Comparison of ENCODE assay signal across 8 mouse cellular contexts in the genomic region with DNA sequence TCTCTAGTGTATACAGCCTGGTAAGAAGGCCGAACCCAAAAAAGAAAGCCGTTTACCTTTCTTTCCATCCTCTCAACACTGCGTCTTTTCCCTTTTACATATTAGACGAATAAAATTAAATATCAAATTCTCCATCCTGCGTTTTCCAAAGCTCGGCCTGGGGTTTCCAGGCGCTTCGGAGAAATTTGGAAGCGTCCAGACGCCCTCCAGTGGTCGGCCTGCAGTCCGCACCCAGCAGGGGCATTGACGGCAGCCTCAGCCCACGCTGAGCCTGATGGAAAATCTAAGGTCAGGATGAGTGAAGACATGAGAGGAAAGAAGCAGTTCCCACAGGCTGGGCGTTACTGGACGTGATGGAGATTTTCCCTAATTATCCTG. TPM values are rescaled to one million over a fixed set of nuclear protein-coding genes. Genes with fewer than 3 reads are reported as not detected.
A peak's percentile ranks its signal among the peaks of the same experiment; 100 is the strongest.
DNase-seq lines count a peak whose midpoint lies in the region; ATAC-seq and TF ChIP-seq lines count a peak whose summit lies in the region.

No protein-coding gene starts in this region.

- no peaks in the 10 kb centered on the region for H3K27me3 ChIP-seq in embryonic facial prominence, embryonic 10.5 days (replicated peaks; ENCODE audit: low read depth, poor library complexity, severe bottlenecking)
- peaks cover 32% of the 10 kb centered on the region for H3K27me3 ChIP-seq in intestine, postnatal 0 days (replicated peaks; ENCODE audit: control insufficient read depth, insufficient read depth, low read length)
- H3K27me3 ChIP-seq in limb, embryonic 12.5 days = no peaks in the 10 kb centered on the region
- H3K27me3 ChIP-seq in midbrain, embryonic 12.5 days = no peaks in the 10 kb centered on the region; the same call in 1 of the 2 replicates
- H3K27me3 ChIP-seq in spleen, adult 2 months (ENCODE audit: control insufficient read depth, insufficient read depth, low read length) = peaks cover 40% of the 10 kb centered on the region

- no peak for ATAC-seq in intestine, postnatal 0 days
- no peak for ATAC-seq in limb, embryonic 12.5 days (ENCODE audit: insufficient number of reproducible peaks, insufficient read depth, low FRiP score, low TSS enrichment, low read depth)
- no peak for ATAC-seq in midbrain, embryonic 12.5 days (ENCODE audit: low FRiP score, low read depth)
- ATAC-seq in monocyte, adult 5-6 weeks (replicated peaks; ENCODE audit: insufficient number of reproducible peaks, low FRiP score, low TSS enrichment, poor library complexity, severe bottlenecking) = no peak; the same call in 1 of the 2 replicates

- peak; percentile 85 for DNase-seq in adrenal gland, postnatal 25 days
- peak; percentile 86 for DNase-seq in embryonic facial prominence, embryonic 10.5 days (ENCODE audit: low spot score)
- DNase-seq in heart, adult 11 months = peak; percentile 95
- peak in 1 of 2 experiments; percentile 57 for DNase-seq in spleen, adult 2 months (ENCODE audit: low read depth in 1 of 2, low spot score in 2 of 2)

- no peak overlapping the region for H3K9ac ChIP-seq in intestine, postnatal 0 days (ENCODE audit: low read depth, low read length)
- peak overlapping the region; percentile 66 for H3K9ac ChIP-seq in limb, embryonic 12.5 days (replicated peaks)
- peak overlapping the region; percentile 63 for H3K9ac ChIP-seq in midbrain, embryonic 12.5 days (replicated peaks)

- H3K4me3 ChIP-seq in embryonic facial prominence, embryonic 10.5 days = peak overlapping the region; percentile 88
- peak overlapping the region; percentile 76 for H3K4me3 ChIP-seq in intestine, postnatal 0 days (ENCODE audit: low read depth, low read length)
- peak overlapping the region; percentile 88 for H3K4me3 ChIP-seq in limb, embryonic 12.5 days (replicated peaks)
- peak overlapping the region; percentile 82 for H3K4me3 ChIP-seq in midbrain, embryonic 12.5 days
- peak overlapping the region; percentile 46; the same call in 1 of the 2 replicates for H3K4me3 ChIP-seq in spleen, adult 2 months (ENCODE audit: extremely low read depth, insufficient read depth, insufficient read length)

- peak; percentile 89 for TF ChIP-seq CTCF in intestine, postnatal 0 days (IDR thresholded peaks at IDR 0.05; ENCODE audit: low read depth)
- TF ChIP-seq CTCF in spleen, adult 2 months (IDR thresholded peaks at IDR 0.05; ENCODE audit: extremely low read depth, insufficient read depth, insufficient read length, insufficient replicate concordance) = peak; percentile 72; the same call in 1 of the 2 replicates

- WGBS in embryonic facial prominence, embryonic 10.5 days = under 1% methylated on average over 16 of the region's 16 CpGs
- WGBS in intestine, postnatal 0 days = under 1% methylated on average over 16 of the region's 16 CpGs
- under 1% methylated on average over 16 of the region's 16 CpGs for WGBS in limb, embryonic 12.5 days
- under 1% methylated on average over 16 of the region's 16 CpGs for WGBS in midbrain, embryonic 12.5 days
- under 1% methylated on average over 16 of the region's 16 CpGs for WGBS in spleen, adult 2 months

- peak overlapping the region; percentile 88 for H3K27ac ChIP-seq in embryonic facial prominence, embryonic 10.5 days (replicated peaks)
- H3K27ac ChIP-seq in intestine, postnatal 0 days (ENCODE audit: low read depth, low read length) = no peak overlapping the region
- peak overlapping the region; percentile 83; the same call in 1 of the 2 replicates for H3K27ac ChIP-seq in limb, embryonic 12.5 days
- peak overlapping the region; percentile 80 for H3K27ac ChIP-seq in midbrain, embryonic 12.5 days (replicated peaks)
- H3K27ac ChIP-seq in spleen, adult 2 months (ENCODE audit: insufficient read depth, low read length) = no peak overlapping the region

- H3K4me1 ChIP-seq in embryonic facial prominence, embryonic 10.5 days = peaks cover 19% of the 10 kb centered on the region
- no peaks in the 10 kb centered on the region for H3K4me1 ChIP-seq in intestine, postnatal 0 days (replicated peaks; ENCODE audit: control insufficient read depth, insufficient read depth, low read length)
- peaks cover 7% of the 10 kb centered on the region; the same call in 1 of the 2 replicates for H3K4me1 ChIP-seq in limb, embryonic 12.5 days (replicated peaks)
- no peaks in the 10 kb centered on the region for H3K4me1 ChIP-seq in midbrain, embryonic 12.5 days
- peaks cover 12% of the 10 kb centered on the region for H3K4me1 ChIP-seq in spleen, adult 2 months (ENCODE audit: control insufficient read depth, insufficient read depth, insufficient read length)

- no peak for TF ChIP-seq POLR2A in spleen, adult 2 months (IDR thresholded peaks at IDR 0.05; ENCODE audit: low read depth, low read length)

- H3K9me3 ChIP-seq in embryonic facial prominence, embryonic 10.5 days = no peaks in the 10 kb centered on the region
- no peaks in the 10 kb centered on the region for H3K9me3 ChIP-seq in intestine, postnatal 0 days (ENCODE audit: control insufficient read depth)
- no peaks in the 10 kb centered on the region for H3K9me3 ChIP-seq in limb, embryonic 12.5 days
- no peaks in the 10 kb centered on the region for H3K9me3 ChIP-seq in midbrain, embryonic 12.5 days

- no peaks in the 10 kb centered on the region for H3K36me3 ChIP-seq in embryonic facial prominence, embryonic 10.5 days (replicated peaks)
- no peaks in the 10 kb centered on the region for H3K36me3 ChIP-seq in intestine, postnatal 0 days (ENCODE audit: control insufficient read depth, insufficient read depth)
- H3K36me3 ChIP-seq in limb, embryonic 12.5 days = no peaks in the 10 kb centered on the region
- H3K36me3 ChIP-seq in midbrain, embryonic 12.5 days = no peaks in the 10 kb centered on the region
- no peaks in the 10 kb centered on the region for H3K36me3 ChIP-seq in spleen, adult 2 months (ENCODE audit: control insufficient read depth, insufficient read depth, low read length)

- peak overlapping the region; percentile 98 for H3K4me2 ChIP-seq in intestine, postnatal 0 days (replicated peaks; ENCODE audit: low read depth)
- peak overlapping the region; percentile 91 for H3K4me2 ChIP-seq in limb, embryonic 12.5 days
- H3K4me2 ChIP-seq in midbrain, embryonic 12.5 days (replicated peaks) = peak overlapping the region; percentile 82

RNA-seq across cellular contexts. Expression of gene Efna5, which starts 3.0 kb away (rescaled TPM):
- total RNA-seq in adrenal gland, postnatal 25 days (2021) = 20.8 and 30.0 TPM in 2 replicates
- 56.9 and 61.8 TPM in 2 replicates for polyA plus RNA-seq in embryonic facial prominence, embryonic 10.5 days (2016; fragmentation: Nextera tagmentation; extraction: Ambion mirVana)
- 8.6 and 10.5 TPM in 2 replicates for polyA plus RNA-seq in intestine, postnatal 0 days (2015; fragmentation: Nextera tagmentation; extraction: Ambion mirVana)
- polyA plus RNA-seq in limb, embryonic 12.5 days (2016; fragmentation: Nextera tagmentation; extraction: Ambion mirVana) = 38.2 and 42.6 TPM in 2 replicates
- polyA plus RNA-seq in midbrain, embryonic 12.5 days (2016; fragmentation: Nextera tagmentation; extraction: Ambion mirVana) = 85.4 and 115 TPM in 2 replicates
- 0.12 and 0.30 TPM in 2 replicates for polyA plus RNA-seq in spleen, adult 2 months (2012; rRNA removed)
- total RNA-seq in monocyte, adult 5-6 weeks (2017) = not detected in 3 replicates

Comparison
In these comparisons a context has a peak if more than half of its experiments do, and no peak if none do; other contexts are left out.
1. H3K27ac ChIP-seq: peak in embryonic facial prominence, embryonic 10.5 days (single experiment), limb, embryonic 12.5 days (single experiment) and midbrain, embryonic 12.5 days (single experiment); none in intestine, postnatal 0 days (single experiment) and spleen, adult 2 months (single experiment).
2. Peak in every context shown above with its lines, with median percentiles within 50 percentile points of each other: H3K4me3 ChIP-seq and H3K4me2 ChIP-seq.